Mouse (Mus musculus): ENCODE results near the gene Olfr1325.

GRCm38 (mm10) chrX:74574788-74575187 is 17.7 kb upstream of the Olfr1325 start, which contains the start of gene Olfr1326-ps1:
- TF ChIP-seq CTCF (IDR thresholded peaks at IDR 0.05): no peak
- TF ChIP-seq EP300 (IDR thresholded peaks at IDR 0.05): no peak
